Mouse (Mus musculus) lung, embryonic 14.5 days (tissue): Measurements from ENCODE around the gene Msh5. TPM values are rescaled to one million over a fixed set of nuclear protein-coding genes. Genes with fewer than 3 reads are reported as not detected.

Source experiments
- ATAC-seq: fragments of 200-750 bp; cut with Nextera tagmentation; 2 replicates; pipeline ENCODE4 v1.8.0; 2017; ENCODE audit warnings: mild to moderate bottlenecking, moderate TSS enrichment, moderate library complexity; ENCODE audit not compliant: insufficient read depth
- DNase-seq: peaks from one replicate; pipeline ENCODE4 v3.0.0-alpha.2; 2015
- H3K27ac ChIP-seq: fragments of 300-500 bp; sonication (generic); 2 replicates; pipeline ENCODE4 v1.5.1; 2014; ENCODE audit warnings: low read depth, mild to moderate bottlenecking, moderate library complexity
- H3K27me3 ChIP-seq: fragments of 300-500 bp; sonication (generic); 2 replicates; pipeline ENCODE4 v1.6.1; 2014; ENCODE audit warnings: low read length, control low read depth; ENCODE audit not compliant: insufficient read depth
- H3K36me3 ChIP-seq: fragments of 300-500 bp; sonication (generic); 2 replicates; pipeline ENCODE4 v1.6.1; 2014; ENCODE audit warnings: control low read depth; ENCODE audit not compliant: insufficient read depth
- H3K4me1 ChIP-seq: fragments of 300-500 bp; sonication (generic); 2 replicates; pipeline ENCODE4 v1.6.1; 2014; ENCODE audit warnings: antibody characterized with exemption, control low read depth; ENCODE audit not compliant: insufficient read depth
- H3K4me2 ChIP-seq: fragments of 300-500 bp; sonication (generic); 2 replicates; pipeline ENCODE4 v1.6.1; 2014; ENCODE audit warnings: mild to moderate bottlenecking
- H3K4me3 ChIP-seq: fragments of 300-500 bp; sonication (generic); 2 replicates; pipeline ENCODE4 v1.5.1; 2014; ENCODE audit warnings: low read depth, low read length
- H3K9ac ChIP-seq: fragments of 300-500 bp; sonication (generic); 2 replicates; pipeline ENCODE4 v1.6.1; 2014
- H3K9me3 ChIP-seq: fragments of 300-500 bp; sonication (generic); 2 replicates; pipeline ENCODE4 v1.6.1; 2016; ENCODE audit warnings: low read depth, low read length, control low read depth
- CTCF ChIP-seq: IDR thresholded peaks from 2 replicates; pipeline ENCODE4 v1.5.1; 2016; ENCODE audit warnings: antibody characterized with exemption, low read depth
- WGBS: fragments of 180-500 bp; shearing (Covaris S2); extraction: QIAGEN DNeasy Blood & Tissue Kit; methylation state at CpG from one replicate; pipeline ENCODE4 v1.1.7; 2014; 5-methylcytosine and 5-hydroxymethylcytosine counted together
- polyA plus RNA-seq: library from polyadenylated mRNA; unstranded; fragments of >200 nt; fragmentation: Nextera tagmentation; extraction: Ambion mirVana; gene quantifications from 2 replicates; pipeline ENCODE4 v1.2.1, GENCODE M21; 2014

Gene Msh5
- polyA plus RNA-seq, 1 experiment from 2014 or later, result 4.6 TPM

DNA sequence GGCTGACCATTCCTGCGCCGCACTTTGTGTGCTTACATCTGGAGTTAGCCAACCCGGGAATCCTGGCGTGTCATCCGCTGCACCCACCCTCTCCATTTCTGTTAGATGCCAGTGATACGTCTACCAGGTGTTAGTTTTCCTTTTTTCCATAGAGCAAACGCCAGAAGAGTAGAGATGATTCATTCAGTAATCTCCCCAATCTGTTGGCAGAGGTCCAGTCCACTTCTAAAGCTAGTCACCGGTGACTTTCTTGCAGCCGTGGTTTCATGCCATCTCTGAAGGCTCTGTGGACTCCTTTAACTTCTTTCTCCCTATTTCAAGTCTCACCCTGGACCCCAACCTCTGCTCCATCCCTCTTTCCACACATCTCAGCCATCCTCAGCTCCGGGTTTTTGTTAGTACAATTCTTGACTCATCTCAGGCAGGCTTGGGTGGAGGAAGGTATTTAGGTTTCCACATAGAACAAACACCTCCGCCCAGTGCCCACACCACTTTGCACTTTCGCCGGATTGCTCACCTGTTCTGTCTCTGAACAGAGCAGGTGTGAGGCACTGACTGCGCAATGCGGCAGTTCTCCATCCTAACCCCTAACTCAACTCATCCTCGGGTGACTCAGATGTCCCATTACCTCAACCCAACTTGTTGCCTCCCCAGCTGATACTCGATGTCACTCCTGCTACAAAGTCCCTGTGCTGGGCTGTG is 21.8 kb upstream of the Msh5 start:
- TF ChIP-seq CTCF, result no peak
- ATAC-seq (no peak), DNase-seq (no peak)
- Histone ChIP-seq H3K4me2 (no peak overlapping the region), H3K36me3 (no peaks in the 10 kb centered on the region), H3K9ac (no peak overlapping the region), H3K4me3 (no peak overlapping the region), H3K27ac (no peak overlapping the region), H3K9me3 (no peaks in the 10 kb centered on the region), H3K4me1 (no peaks in the 10 kb centered on the region), H3K27me3 (peaks cover 17% of the 10 kb centered on the region)
- WGBS, result 64% methylated on average over 17 of the region's 17 CpGs

DNA sequence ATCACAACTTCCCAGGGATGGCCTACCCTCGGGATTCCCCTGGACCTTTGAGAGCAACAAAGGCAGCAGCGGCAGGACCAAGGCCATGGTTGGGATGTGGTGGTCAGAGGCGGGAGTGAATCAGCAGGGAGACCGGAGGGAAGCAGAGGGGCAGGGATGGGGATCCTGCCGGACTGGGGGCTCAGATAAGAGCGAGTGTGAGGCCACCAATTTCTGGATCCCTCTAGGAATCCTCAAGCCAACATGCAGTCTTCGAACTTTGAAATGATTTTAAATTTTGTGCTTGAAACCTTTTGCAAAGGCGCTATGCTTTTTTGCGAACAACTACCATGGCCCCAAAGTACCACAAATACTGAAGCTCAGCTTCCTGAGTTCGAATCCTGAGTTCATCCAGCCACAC is 19.5 kb upstream of the Msh5 start, which contains the start of gene Mpig6b:
TSS of gene Mpig6b (minus strand) at position 101 of the 400 bp plus-strand sequence.
- H3K27ac ChIP-seq, result peak within 1 kb of the TSS; percentile 88
- H3K4me3 ChIP-seq, result peak within 1 kb of the TSS; percentile 28
- H3K27me3 ChIP-seq, result peaks cover 17% of the 10 kb centered on the region
- no peak for ATAC-seq
- H3K9ac ChIP-seq, result peak within 1 kb of the TSS; percentile 17
- DNase-seq, result no peak
- no peaks in the 10 kb centered on the region; the same call in 1 of the 2 replicates for H3K4me1 ChIP-seq
- H3K9me3 ChIP-seq, result no peaks in the 10 kb centered on the region
- H3K4me2 ChIP-seq, result peak within 1 kb of the TSS; percentile 62
- 50% methylated on average over 10 of the region's 10 CpGs for WGBS
- no peak for TF ChIP-seq CTCF
- peaks cover 20% of the 10 kb centered on the region for H3K36me3 ChIP-seq

GRCm38 (mm10) chr17:35064951-35065947 is 18.7 kb upstream of the Msh5 start, which contains the start of gene Ly6g6c:
Ly6g6c (plus strand) TSS chr17:35065388.
- no peaks in the 10 kb centered on the region for H3K9me3 ChIP-seq
- peak within 1 kb of the TSS; percentile 17 for H3K9ac ChIP-seq
- H3K36me3 ChIP-seq, result peaks cover 28% of the 10 kb centered on the region
- peaks cover 8% of the 10 kb centered on the region for H3K4me1 ChIP-seq
- DNase-seq (peak; percentile 86), ATAC-seq (peak; percentile 70)
- TF ChIP-seq CTCF, result no peak
- peak within 1 kb of the TSS; percentile 62 for H3K4me2 ChIP-seq
- H3K27ac ChIP-seq, result peak within 1 kb of the TSS; percentile 88
- 1% methylated on average over 48 of the region's 48 CpGs for WGBS
- H3K27me3 ChIP-seq, result peaks cover 17% of the 10 kb centered on the region
- H3K4me3 ChIP-seq, result peak within 1 kb of the TSS; percentile 28

- Histone ChIP-seq H3K9ac (peak overlapping the region; percentile 17; the same call in 1 of the 2 replicates), H3K36me3 (peaks cover 32% of the 10 kb centered on the region), H3K4me2 (peak overlapping the region; percentile 62), H3K4me3 (peak overlapping the region; percentile 28), H3K27me3 (peaks cover 17% of the 10 kb centered on the region), H3K4me1 (peaks cover 10% of the 10 kb centered on the region), H3K9me3 (no peaks in the 10 kb centered on the region), H3K27ac (peak overlapping the region; percentile 88)
- 21% methylated on average over 10 of the region's 10 CpGs for whole genome bisulfite sequencing
- ATAC-seq (no peak), DNase-seq (no peak)
- no peak for TF ChIP-seq CTCF
Measured at GRCm38 (mm10) chr17:35064378-35064877, 17.9 kb upstream of the Msh5 start.

DNA sequence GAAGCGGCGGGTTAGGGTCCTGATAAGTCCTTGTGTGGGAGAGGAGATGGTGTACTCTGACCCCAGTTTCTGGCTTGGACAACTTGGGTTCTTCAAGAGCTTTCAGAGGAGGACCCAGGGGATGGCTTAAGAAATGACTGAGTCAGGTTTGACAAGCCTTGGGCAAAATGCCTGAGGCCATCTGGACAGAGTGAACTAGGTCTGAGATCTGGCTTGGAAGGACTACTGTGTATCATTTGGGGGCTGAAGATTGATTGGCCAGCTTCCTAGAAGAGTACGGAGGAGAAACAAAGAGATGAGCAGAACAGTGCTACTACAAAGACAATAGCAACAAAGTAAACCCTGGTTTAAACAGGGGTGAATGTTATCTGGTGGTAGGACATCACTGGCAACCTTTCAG is 16.9 kb upstream of the Msh5 start:
- H3K9me3 ChIP-seq, result no peaks in the 10 kb centered on the region
- no peak for TF ChIP-seq CTCF
- H3K36me3 ChIP-seq, result peaks cover 33% of the 10 kb centered on the region
- H3K27me3 ChIP-seq, result peaks cover 17% of the 10 kb centered on the region
- WGBS, result 86% methylated on average over 3 of the region's 3 CpGs
- no peak overlapping the region for H3K4me3 ChIP-seq
- peaks cover 10% of the 10 kb centered on the region for H3K4me1 ChIP-seq
- no peak for DNase-seq
- H3K4me2 ChIP-seq, result no peak overlapping the region
- no peak overlapping the region for H3K9ac ChIP-seq
- no peak overlapping the region for H3K27ac ChIP-seq
- no peak for ATAC-seq

- DNase-seq (no peak), ATAC-seq (no peak)
- Histone ChIP-seq H3K4me3 (0 out of 2 replicates have a peak overlapping the region, but pooled peaks have one; percentile 84), H3K4me2 (no peak overlapping the region; the same call in 1 of the 2 replicates), H3K4me1 (peaks cover 10% of the 10 kb centered on the region), H3K9me3 (no peaks in the 10 kb centered on the region), H3K27ac (no peak overlapping the region), H3K36me3 (peaks cover 53% of the 10 kb centered on the region), H3K27me3 (peaks cover 8% of the 10 kb centered on the region; the same call in 1 of the 2 replicates), H3K9ac (no peak overlapping the region)
- TF ChIP-seq CTCF, result no peak
- WGBS, result 71% methylated on average over 8 of the region's 8 CpGs
Measured at GRCm38 (mm10) chr17:35061299-35061698, 14.8 kb upstream of the Msh5 start.
